ENCODE assay signal across 29 mouse cellular contexts in genomic region chr10:88488629-88489028, GRCm38 (mm10). TPM values are rescaled to one million over a fixed set of nuclear protein-coding genes. Genes with fewer than 3 reads are reported as not detected.
"Had no signal": no experiment of that assay in that cellular context is flagged by ENCODE, and none has a peak within 500 bp of the region (broad histone marks: within the 10 kb centered on the region; RNA-seq: fewer than 3 reads in every experiment).

No protein-coding gene starts in this region.

- H3K4me3 ChIP-seq: heart, adult 2 months; heart, embryonic 13.5 days; heart, embryonic 15.5 days; hindbrain, embryonic 13.5 days; hindbrain, embryonic 15.5 days; limb, embryonic 13.5 days; limb, embryonic 15.5 days; liver, embryonic 12.5 days had no signal

- H3K27ac ChIP-seq: heart, adult 2 months; heart, embryonic 13.5 days; heart, embryonic 15.5 days; hindbrain, embryonic 13.5 days; hindbrain, embryonic 15.5 days; hindbrain, postnatal 0 days; limb, embryonic 13.5 days; limb, embryonic 15.5 days; liver, embryonic 12.5 days; liver, embryonic 14.5 days had no signal

- ATAC-seq: forebrain, postnatal 0 days; hindbrain, postnatal 0 days; intestine, embryonic 16.5 days; liver, embryonic 12.5 days had no signal

- H3K4me2 ChIP-seq: heart, embryonic 11.5 days; heart, embryonic 13.5 days; heart, embryonic 15.5 days; hindbrain, embryonic 13.5 days; hindbrain, embryonic 15.5 days; limb, embryonic 13.5 days; limb, embryonic 15.5 days; liver, embryonic 12.5 days had no signal

- DNase-seq: forebrain, postnatal 0 days; gastrocnemius, postnatal 10 days; gastrocnemius, postnatal 25 days; heart, adult 11 months; heart, adult 2 months; heart, postnatal 14 days; heart, postnatal 36 days; kidney, adult 11 months; kidney, adult 2 months; kidney, postnatal 36 days; layer of hippocampus, adult 9-11 months; layer of hippocampus, postnatal 36 days; left cerebral cortex, postnatal 4 days had no signal

- H3K9ac ChIP-seq: forebrain, postnatal 0 days; heart, embryonic 13.5 days; heart, embryonic 15.5 days; hindbrain, embryonic 13.5 days; hindbrain, embryonic 15.5 days; limb, embryonic 13.5 days; limb, embryonic 15.5 days; liver, embryonic 12.5 days; liver, embryonic 14.5 days had no signal

- H3K9me3 ChIP-seq: heart, embryonic 13.5 days; heart, embryonic 15.5 days; hindbrain, embryonic 13.5 days; hindbrain, embryonic 15.5 days; limb, embryonic 13.5 days; limb, embryonic 15.5 days; liver, embryonic 12.5 days had no signal

- H3K36me3 ChIP-seq: heart, embryonic 15.5 days; hindbrain, embryonic 15.5 days; limb, embryonic 15.5 days; liver, embryonic 12.5 days had no signal

- H3K4me1 ChIP-seq: heart, embryonic 13.5 days; heart, embryonic 15.5 days; hindbrain, embryonic 13.5 days; hindbrain, embryonic 15.5 days; limb, embryonic 13.5 days; limb, embryonic 15.5 days; liver, embryonic 12.5 days had no signal

- H3K27me3 ChIP-seq: heart, embryonic 13.5 days; heart, embryonic 15.5 days; hindbrain, embryonic 13.5 days; hindbrain, embryonic 15.5 days; limb, embryonic 13.5 days; limb, embryonic 15.5 days; liver, embryonic 12.5 days had no signal

RNA-seq across cellular contexts. Expression of gene Sycp3, which starts 29.3 kb away (rescaled TPM):
- total RNA-seq: gastrocnemius, postnatal 10 days; gastrocnemius, postnatal 25 days; heart, adult 2 months; heart, postnatal 14 days; hindbrain, postnatal 0 days; liver, adult 2 months had no signal
- polyA plus RNA-seq: heart, adult 2 months; hindbrain, embryonic 11.5 days; kidney, adult 2 months; large intestine, adult 2 months; limb, embryonic 11.5 days; limb, embryonic 13.5 days; limb, embryonic 15.5 days; liver, adult 2 months; liver, embryonic 12.5 days; liver, embryonic 16.5 days had no signal
